Mouse (Mus musculus) C2C12 (cell line): ENCODE data around the gene Prom2.

Experiments
- CEBPB ChIP-seq: IDR thresholded peaks from one replicate; pipeline ENCODE4 v1.6.1; 2011; ENCODE audit warnings: low read depth, mild to moderate bottlenecking, control low read depth, moderate library complexity
- CTCF ChIP-seq: IDR thresholded peaks from one replicate; pipeline ENCODE4 v1.5.1; 2011; ENCODE audit not compliant: control insufficient read depth, insufficient read depth, insufficient read length
- MAX ChIP-seq: IDR thresholded peaks from one replicate; pipeline ENCODE4 v1.6.1; 2011; ENCODE audit warnings: mild to moderate bottlenecking, control low read depth
- MYOD1 ChIP-seq: IDR thresholded peaks from one replicate; pipeline ENCODE4 v1.6.1; 2011; ENCODE audit warnings: low read depth; ENCODE audit not compliant: control insufficient read depth, insufficient read length
- MYOG ChIP-seq: IDR thresholded peaks from one replicate; pipeline ENCODE4 v1.6.1; 2011; ENCODE audit not compliant: control insufficient read depth, insufficient read length; ENCODE audit errors: extremely low read depth
- USF1 ChIP-seq: IDR thresholded peaks from one replicate; pipeline ENCODE4 v1.6.1; 2011; ENCODE audit warnings: low read depth, mild to moderate bottlenecking, control low read depth, moderate library complexity

DNA sequence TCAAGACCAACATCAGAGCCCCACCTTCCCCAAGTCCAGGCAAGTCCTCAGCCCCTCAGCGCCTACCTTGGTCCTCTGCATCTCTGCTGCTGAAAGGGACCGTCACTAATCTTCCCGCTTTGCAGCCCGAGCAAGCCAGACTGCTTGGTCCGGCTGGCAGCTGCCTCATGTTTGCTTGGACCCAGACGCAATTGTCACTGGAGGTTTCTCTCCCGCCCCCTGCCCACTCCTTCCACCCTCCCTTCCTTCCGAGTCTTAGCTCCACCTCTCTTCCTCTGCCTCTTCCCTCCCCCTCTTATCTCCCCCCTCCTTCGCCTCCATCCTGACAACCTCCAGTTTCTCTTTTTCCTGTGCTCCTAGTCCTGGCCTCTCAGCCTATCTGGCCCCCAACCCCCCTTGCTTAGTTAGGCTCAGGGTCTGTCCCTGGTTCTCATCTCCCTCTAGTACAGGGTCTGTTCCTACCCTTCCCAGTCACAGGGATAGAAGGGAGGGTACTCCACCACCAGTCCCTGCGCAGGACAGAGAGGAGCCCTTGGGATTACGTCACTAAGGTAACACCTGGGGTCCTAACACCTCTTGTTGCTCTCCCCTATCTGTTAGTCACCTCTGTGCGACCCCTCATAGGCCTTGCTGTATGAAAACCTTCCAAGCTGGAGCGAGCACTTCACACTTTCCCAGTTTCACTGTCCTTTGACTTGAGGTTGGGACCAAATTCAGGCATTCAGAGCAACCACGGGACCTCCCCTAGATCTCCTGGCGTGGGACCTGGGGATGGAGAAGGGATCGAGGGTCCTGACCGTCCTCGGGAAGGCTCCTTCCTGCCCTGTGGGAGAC, 19.9 kb downstream of the Prom2 start:
- no peak for TF ChIP-seq MYOD1
- TF ChIP-seq CTCF, result no peak
- no peak for TF ChIP-seq USF1
- no peak for TF ChIP-seq MAX
- TF ChIP-seq CEBPB, result no peak
- TF ChIP-seq MYOG, result no peak
